Mouse (Mus musculus): ENCODE results near the gene Pdxk.

GRCm38 (mm10) chr10:78470582-78471313, 6.0 kb upstream of the Pdxk start:
- TF ChIP-seq CTCF (conservative IDR thresholded peaks at IDR 0.05 in 1 of 2, IDR thresholded peaks at IDR 0.05 in 1 of 2; ENCODE audit: low read depth in 2 of 2, low read length in 2 of 2), result no peak
- TF ChIP-seq SIN3A (IDR thresholded peaks at IDR 0.05; ENCODE audit: low read length), result no peak
- TF ChIP-seq MXI1 (IDR thresholded peaks at IDR 0.05; ENCODE audit: low read depth, low read length), result no peak
- TF ChIP-seq POLR2A (IDR thresholded peaks at IDR 0.05; ENCODE audit: low read depth, low read length), result no peak
- TF ChIP-seq E2F4 (IDR thresholded peaks at IDR 0.05; ENCODE audit: insufficient replicate concordance, low read depth, low read length), result no peak
- TF ChIP-seq USF2 (conservative IDR thresholded peaks at IDR 0.05; ENCODE audit: low read depth, low read length), result no peak
- no peak for TF ChIP-seq MYC (IDR thresholded peaks at IDR 0.05; ENCODE audit: low read depth, low read length)
- no peak for TF ChIP-seq EP300 (IDR thresholded peaks at IDR 0.05; ENCODE audit: low read length)
- TF ChIP-seq USF1 (IDR thresholded peaks at IDR 0.05; ENCODE audit: low read depth, low read length), result no peak
- no peak for TF ChIP-seq ZNF384 (IDR thresholded peaks at IDR 0.05; ENCODE audit: low read depth, low read length)
- no peak for TF ChIP-seq POLR2AphosphoS2 (IDR thresholded peaks at IDR 0.05; ENCODE audit: low read depth, low read length)
- no peak for TF ChIP-seq TBP (conservative IDR thresholded peaks at IDR 0.05; ENCODE audit: low read depth, low read length)
